Mouse (Mus musculus) hindbrain, postnatal 0 days (tissue): Measurements from ENCODE around the gene Prr7. TPM values are rescaled to one million over a fixed set of nuclear protein-coding genes. Genes with fewer than 3 reads are reported as not detected.

Source experiments
- ATAC-seq: fragments of 200-750 bp; cut with Nextera tagmentation; 2 replicates; pipeline ENCODE4 v1.8.0; 2017; ENCODE audit warnings: mild to moderate bottlenecking, moderate TSS enrichment, moderate library complexity
- DNase-seq: peaks from one replicate; pipeline ENCODE4 v3.0.0-alpha.2; 2015; ENCODE audit warnings: low spot score
- H3K27ac ChIP-seq: fragments of 300-500 bp; sonication (generic); 2 replicates; pipeline ENCODE4 v1.5.1; 2014; ENCODE audit warnings: mild to moderate bottlenecking
- H3K27me3 ChIP-seq: fragments of 300-500 bp; sonication (generic); 2 replicates; pipeline ENCODE4 v1.6.1; 2014; ENCODE audit warnings: low read length, mixed read lengths; ENCODE audit not compliant: insufficient read depth
- H3K36me3 ChIP-seq: fragments of 300-500 bp; sonication (generic); 2 replicates; pipeline ENCODE4 v1.6.1; 2014; ENCODE audit warnings: low read length, mixed read lengths; ENCODE audit not compliant: insufficient read depth
- H3K4me1 ChIP-seq: fragments of 300-500 bp; sonication (generic); 2 replicates; pipeline ENCODE4 v1.6.1; 2014; ENCODE audit warnings: antibody characterized with exemption, low read length, mixed read lengths; ENCODE audit not compliant: insufficient read depth
- H3K4me2 ChIP-seq: fragments of 300-500 bp; sonication (generic); 2 replicates; pipeline ENCODE4 v1.6.1; 2014; ENCODE audit warnings: low read depth, mild to moderate bottlenecking, low read length, moderate library complexity, mixed read lengths
- H3K4me3 ChIP-seq: fragments of 300-500 bp; sonication (generic); 2 replicates; pipeline ENCODE4 v1.5.1; 2014; ENCODE audit warnings: low read length
- H3K9ac ChIP-seq: fragments of 300-500 bp; sonication (generic); replicated peaks from 2 replicates; pipeline ENCODE4 v1.6.1; 2014; ENCODE audit warnings: mild to moderate bottlenecking, low read length, moderate library complexity, mixed read lengths
- H3K9me3 ChIP-seq: fragments of 300-500 bp; sonication (generic); 2 replicates; pipeline ENCODE4 v1.6.1; 2016; ENCODE audit warnings: low read length, mixed read lengths
- CTCF ChIP-seq: IDR thresholded peaks from 2 replicates; pipeline ENCODE4 v1.5.1; 2016; ENCODE audit warnings: antibody characterized with exemption, control low read depth, low read depth
- WGBS: fragments of 180-500 bp; shearing (Covaris S2); extraction: QIAGEN DNeasy Blood & Tissue Kit; methylation state at CpG from one replicate; pipeline ENCODE4 v1.1.7; 2014; 5-methylcytosine and 5-hydroxymethylcytosine counted together
- polyA plus RNA-seq: library from polyadenylated mRNA; unstranded; fragments of >200 nt; fragmentation: Nextera tagmentation; extraction: Ambion mirVana; gene quantifications from 2 replicates; pipeline ENCODE4 v1.2.1, GENCODE M21; 2015
- total RNA-seq: library from RNA; depleted of rRNA; stranded (reverse); fragments of >200 nt; gene quantifications from 2 replicates; pipeline ENCODE4 v1.2.3, GENCODE M21; 2014

Gene Prr7
- total and polyA plus RNA-seq, 2 experiments from 2014 or later, result 4.6 to 106 TPM

- Histone ChIP-seq H3K27ac (peak overlapping the region; percentile 94; the same call in 1 of the 2 replicates), H3K9me3 (no peaks in the 10 kb centered on the region), H3K4me1 (peaks cover 21% of the 10 kb centered on the region), H3K9ac (peak overlapping the region; percentile 54; the same call in 1 of the 2 replicates), H3K36me3 (no peaks in the 10 kb centered on the region), H3K27me3 (no peaks in the 10 kb centered on the region), H3K4me3 (peak overlapping the region; percentile 80), H3K4me2 (peak overlapping the region; percentile 70)
- no peak for TF ChIP-seq CTCF
- 41% methylated on average over 9 of the region's 9 CpGs for WGBS
- DNase-seq (no peak), ATAC-seq (no peak)
Observed at GRCm38 (mm10) chr13:55443799-55444285, 20.2 kb upstream of the Prr7 start.

DNA sequence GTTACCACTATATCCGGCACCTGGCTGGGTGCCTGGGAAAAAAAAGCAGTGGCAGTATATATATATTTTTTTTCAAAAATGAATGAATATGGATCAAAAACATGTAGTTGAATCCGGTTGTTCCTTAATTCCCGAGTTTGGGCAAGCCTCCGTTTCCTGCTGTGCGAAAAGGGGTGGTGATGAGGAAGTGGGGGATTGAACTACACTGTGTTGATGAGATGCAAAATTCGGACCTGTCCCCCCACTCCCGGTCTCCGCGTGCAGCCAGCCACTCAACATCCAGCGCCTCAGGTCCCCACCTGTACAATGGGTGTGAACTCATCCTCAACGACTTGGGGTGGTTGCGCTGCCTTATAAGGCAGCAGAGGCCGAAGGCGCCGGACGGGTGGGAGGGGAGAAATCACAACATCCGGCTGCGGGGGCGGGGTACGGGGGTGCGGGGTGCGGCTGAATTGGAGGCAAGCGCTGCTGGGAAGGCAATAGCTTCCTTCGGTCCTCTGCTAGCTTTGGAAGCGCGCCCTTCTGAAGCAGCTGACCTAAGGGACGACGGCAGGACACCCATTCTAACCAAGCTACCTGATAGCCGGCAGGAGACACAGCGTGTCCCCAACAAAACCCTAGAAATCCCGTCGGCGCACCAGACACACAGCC lies 19.7 kb upstream of the Prr7 start:
- peak overlapping the region; percentile 70 for H3K4me2 ChIP-seq
- no peaks in the 10 kb centered on the region for H3K36me3 ChIP-seq
- peak overlapping the region; percentile 94 for H3K27ac ChIP-seq
- H3K4me3 ChIP-seq, result peak overlapping the region; percentile 80
- DNase-seq, result peak; percentile 80
- no peaks in the 10 kb centered on the region for H3K27me3 ChIP-seq
- ATAC-seq, result peak; percentile 72
- peak overlapping the region; percentile 54 for H3K9ac ChIP-seq
- WGBS, result 2% methylated on average over 33 of the region's 33 CpGs
- H3K4me1 ChIP-seq, result peaks cover 21% of the 10 kb centered on the region
- no peak for TF ChIP-seq CTCF
- H3K9me3 ChIP-seq, result no peaks in the 10 kb centered on the region

DNA sequence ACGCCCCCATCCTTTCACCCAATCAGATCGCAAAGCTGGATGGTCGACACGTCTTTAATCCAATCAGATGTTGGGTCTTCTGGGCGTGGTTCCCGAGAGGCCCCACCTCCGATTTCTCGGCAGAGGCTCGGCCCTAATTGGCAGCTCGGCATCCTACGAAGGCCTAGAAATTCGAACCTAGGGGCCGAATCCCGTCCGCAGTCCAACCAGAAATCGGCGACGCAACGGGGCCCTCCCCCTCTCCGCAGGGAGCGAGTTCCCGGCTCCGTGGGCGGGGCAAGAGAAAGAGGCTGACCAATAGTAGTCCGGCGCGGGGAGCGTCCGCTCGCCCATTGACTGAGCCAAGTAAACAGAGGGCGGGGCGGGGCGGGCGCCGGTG lies 19.1 kb upstream of the Prr7 start, which contains the start of gene Grk6:
Grk6 (plus strand) TSS at position 136 of the 379 bp plus-strand sequence.
- H3K4me1 ChIP-seq, result peaks cover 21% of the 10 kb centered on the region
- peak within 1 kb of the TSS; percentile 80 for H3K4me3 ChIP-seq
- under 1% methylated on average over 34 of the region's 35 CpGs for WGBS
- DNase-seq (peak; percentile 100), ATAC-seq (peak; percentile 97)
- no peaks in the 10 kb centered on the region for H3K9me3 ChIP-seq
- no peaks in the 10 kb centered on the region for H3K27me3 ChIP-seq
- peak within 1 kb of the TSS; percentile 94 for H3K27ac ChIP-seq
- H3K9ac ChIP-seq, result peak within 1 kb of the TSS; percentile 87
- no peaks in the 10 kb centered on the region for H3K36me3 ChIP-seq
- H3K4me2 ChIP-seq, result peak within 1 kb of the TSS; percentile 90
- TF ChIP-seq CTCF, result no peak

DNA sequence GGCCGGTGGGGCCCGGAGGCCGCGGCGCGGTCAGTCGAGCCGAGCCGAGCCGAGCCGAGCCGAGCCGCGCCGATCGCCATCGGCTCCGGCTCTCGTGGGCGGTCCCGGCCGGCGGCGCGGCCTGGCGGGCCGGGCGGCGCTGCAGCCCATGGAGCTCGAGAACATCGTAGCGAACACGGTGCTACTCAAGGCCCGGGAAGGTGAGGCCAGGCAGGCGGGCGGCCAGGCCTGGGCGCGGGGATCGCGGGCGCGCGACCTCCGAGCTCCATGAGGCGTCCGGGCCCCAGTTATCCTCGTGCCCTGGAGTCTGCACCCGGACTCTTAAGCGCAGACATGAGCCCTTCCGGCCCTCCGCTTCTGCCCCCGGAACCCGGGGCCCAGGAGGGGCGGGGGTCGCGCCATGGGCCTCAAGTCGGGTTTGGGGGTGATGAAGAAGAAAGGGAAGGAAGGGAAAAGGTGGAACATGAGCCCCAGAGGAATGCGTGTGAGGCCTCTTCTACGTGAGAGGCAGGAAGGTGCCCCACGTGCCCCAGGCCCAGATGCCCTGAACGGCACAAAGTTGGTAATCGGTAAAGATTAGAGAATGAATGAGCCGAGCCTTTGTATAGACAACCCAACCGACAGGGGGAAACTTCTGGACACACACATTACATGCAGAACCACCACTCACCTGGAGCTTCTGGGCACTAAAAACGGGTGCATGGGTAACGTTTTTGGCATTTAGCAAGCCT lies 18.5 kb upstream of the Prr7 start:
- TF ChIP-seq CTCF, result peak; percentile 28; the same call in 1 of the 2 replicates
- H3K9me3 ChIP-seq, result no peaks in the 10 kb centered on the region
- peak overlapping the region; percentile 80 for H3K4me3 ChIP-seq
- no peaks in the 10 kb centered on the region for H3K27me3 ChIP-seq
- peak overlapping the region; percentile 90 for H3K4me2 ChIP-seq
- under 1% methylated on average over 62 of the region's 66 CpGs for WGBS
- DNase-seq (no peak), ATAC-seq (no peak; the same call in 1 of the 2 replicates)
- H3K9ac ChIP-seq, result peak overlapping the region; percentile 87
- peaks cover 21% of the 10 kb centered on the region for H3K4me1 ChIP-seq
- H3K27ac ChIP-seq, result peak overlapping the region; percentile 94
- no peaks in the 10 kb centered on the region for H3K36me3 ChIP-seq

DNA sequence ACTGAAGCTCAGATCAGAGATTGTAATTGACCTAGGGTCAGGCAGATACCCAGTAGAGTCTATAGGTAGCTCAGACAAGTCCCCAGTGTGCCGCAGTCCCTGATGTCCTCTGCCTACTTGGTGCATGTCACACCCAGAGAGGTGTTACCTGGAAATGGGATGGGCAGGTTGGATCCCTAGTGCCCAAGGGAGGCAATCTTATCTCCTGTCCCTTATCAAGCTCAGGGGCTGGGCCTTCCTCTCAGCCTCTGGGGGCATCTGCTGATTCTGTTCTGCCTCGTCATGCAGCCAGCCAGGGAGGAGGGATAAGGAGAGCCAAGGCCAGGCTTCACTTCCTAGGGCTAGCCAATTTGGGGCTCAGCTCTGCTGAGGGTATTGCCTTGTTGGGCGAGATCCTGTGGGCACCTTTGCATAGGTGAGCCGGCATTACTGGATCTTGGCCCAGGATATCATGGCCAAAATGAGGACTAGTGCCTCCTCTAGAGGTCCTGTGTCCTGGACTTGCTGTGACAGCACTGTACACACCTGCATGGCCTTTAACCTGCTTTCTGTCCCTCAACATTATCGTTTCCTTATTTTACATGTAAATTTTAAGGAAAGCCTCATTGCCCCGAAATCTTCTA lies 17.5 kb upstream of the Prr7 start:
- no peak for ATAC-seq
- TF ChIP-seq CTCF, result no peak
- H3K4me2 ChIP-seq, result peak overlapping the region; percentile 90
- H3K9ac ChIP-seq, result peak overlapping the region; percentile 87; the same call in 1 of the 2 replicates
- no peaks in the 10 kb centered on the region for H3K27me3 ChIP-seq
- no peaks in the 10 kb centered on the region for H3K9me3 ChIP-seq
- 89% methylated on average over 6 of the region's 6 CpGs for WGBS
- H3K27ac ChIP-seq, result no peak overlapping the region
- H3K36me3 ChIP-seq, result peaks cover 9% of the 10 kb centered on the region; the same call in 1 of the 2 replicates
- H3K4me3 ChIP-seq, result peak overlapping the region; percentile 80; the same call in 1 of the 2 replicates
- DNase-seq, result no peak
- peaks cover 21% of the 10 kb centered on the region for H3K4me1 ChIP-seq

DNA sequence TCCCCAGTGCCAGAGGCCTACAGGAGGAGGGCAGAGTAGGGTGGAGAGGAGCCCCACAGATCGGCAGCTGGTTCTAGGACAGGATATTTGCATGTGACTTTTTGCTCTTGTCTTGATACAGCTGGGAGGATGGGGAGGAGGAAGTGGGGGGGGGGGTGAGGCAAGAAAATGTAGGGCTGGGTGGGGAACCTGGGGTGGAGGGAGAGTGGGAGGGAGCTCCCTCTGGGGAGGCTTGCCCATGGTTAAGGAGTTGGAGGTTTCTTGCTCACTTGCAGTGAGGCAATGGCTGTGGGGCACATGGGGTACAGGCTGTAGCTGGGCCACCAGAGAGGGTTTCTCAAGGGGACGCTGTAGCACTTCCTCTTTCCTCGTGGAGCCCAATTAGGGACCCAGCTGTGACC lies 16.5 kb upstream of the Prr7 start:
- no peak for TF ChIP-seq CTCF
- 48% methylated on average over 3 of the region's 3 CpGs for WGBS
- Histone ChIP-seq H3K9me3 (no peaks in the 10 kb centered on the region), H3K36me3 (peaks cover 17% of the 10 kb centered on the region; the same call in 1 of the 2 replicates), H3K9ac (no peak overlapping the region), H3K27ac (no peak overlapping the region), H3K4me1 (peaks cover 21% of the 10 kb centered on the region), H3K27me3 (no peaks in the 10 kb centered on the region), H3K4me2 (no peak overlapping the region), H3K4me3 (no peak overlapping the region)
- DNase-seq (no peak), ATAC-seq (no peak)
